Mouse (Mus musculus): Measurements from ENCODE around the gene Ttc6.

DNA sequence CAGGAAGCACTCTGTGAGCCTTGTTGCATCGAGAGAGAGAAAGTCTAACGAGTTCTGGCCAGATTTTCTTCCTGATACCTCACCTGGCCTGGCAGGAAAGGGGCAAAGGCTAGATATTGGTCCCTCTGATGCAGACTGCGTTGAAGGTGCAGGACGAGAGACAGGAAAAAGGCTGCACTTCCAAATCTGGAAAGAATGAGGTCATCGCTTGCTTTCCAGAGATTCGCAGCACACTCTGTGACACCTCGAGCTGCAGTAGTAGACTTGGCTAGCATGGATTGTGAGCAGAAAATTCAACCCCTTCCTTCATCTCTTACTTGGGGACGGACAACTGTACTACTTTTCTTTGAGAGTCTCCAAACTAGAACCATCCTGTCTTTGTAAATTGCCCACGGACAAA, 7.9 kb downstream of the Ttc6 start:
- TF ChIP-seq CTCF (IDR thresholded peaks at IDR 0.05) (no peak), EP300 (IDR thresholded peaks at IDR 0.05; ENCODE audit: insufficient read depth, low read depth, low read length) (no peak), POLR2A (IDR thresholded peaks at IDR 0.05; ENCODE audit: insufficient read depth, low read depth, low read length) (no peak)

Measured in heart, adult 2 months (tissue).